Mouse (Mus musculus): ENCODE data around the gene Dlx4. TPM values are rescaled to one million over a fixed set of nuclear protein-coding genes. Genes with fewer than 3 reads are reported as not detected.

The Dlx4 gene
- total and polyA plus RNA-seq, 2 experiments = 0.29 TPM; not detected in 1

DNA sequence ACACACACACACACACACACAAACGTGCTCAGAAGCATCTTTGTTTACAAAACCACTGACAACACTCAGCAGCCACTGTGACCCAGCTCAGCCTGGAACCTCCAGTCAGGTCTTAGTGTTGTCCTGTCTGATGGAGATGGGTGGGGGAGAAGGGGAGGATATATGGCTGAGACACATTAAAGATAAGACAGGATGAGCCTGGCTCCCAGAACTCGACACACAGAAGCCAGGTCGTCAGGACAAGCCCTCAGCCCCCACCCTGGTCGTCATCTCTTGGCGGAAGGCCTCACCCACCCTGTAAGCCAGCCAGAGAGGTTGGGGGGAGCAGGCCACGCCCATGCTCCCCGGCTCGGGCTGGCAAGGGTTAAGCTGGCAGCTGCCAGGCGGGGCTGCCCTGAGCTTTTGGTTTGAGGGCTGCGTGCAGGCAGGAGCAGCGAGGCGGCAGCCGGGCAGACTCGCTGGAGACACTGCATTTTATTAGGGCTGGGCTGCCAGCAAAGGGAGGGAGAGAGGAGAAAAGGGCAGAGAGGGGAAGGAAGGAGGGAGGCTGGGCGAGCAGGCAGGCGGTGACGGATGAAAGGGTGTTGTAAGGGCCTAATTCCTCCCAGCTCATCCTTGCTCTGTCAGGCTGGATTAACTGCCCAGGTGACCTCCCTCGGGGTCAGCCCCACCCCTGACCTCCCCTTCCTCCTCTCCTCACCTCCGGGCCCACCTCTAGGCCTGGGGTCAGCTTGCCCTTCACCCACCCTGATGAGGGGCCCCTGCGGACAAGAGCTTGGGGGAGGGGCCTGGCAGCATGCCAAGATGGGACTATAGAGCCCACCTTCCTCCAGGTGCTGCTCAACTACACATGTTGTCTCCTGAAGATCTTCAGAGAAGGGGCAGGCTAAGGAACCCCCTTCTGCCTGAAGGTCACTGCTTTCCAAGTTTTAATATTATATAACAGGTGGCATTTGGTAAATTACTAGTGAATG, 19.5 kb downstream of the Dlx4 start:
- peaks cover 15% of the 10 kb centered on the region for H3K27me3 ChIP-seq (ENCODE audit: control insufficient read depth, insufficient read depth, low read length)
- H3K79me2 ChIP-seq (ENCODE audit: control insufficient read depth, insufficient read depth, low read length) = no peaks in the 10 kb centered on the region
- no peak overlapping the region for H3K9ac ChIP-seq (ENCODE audit: low read depth, low read length)
- H3K4me1 ChIP-seq (ENCODE audit: control insufficient read depth, insufficient read depth, low read length) = no peaks in the 10 kb centered on the region
- no peaks in the 10 kb centered on the region for H3K36me3 ChIP-seq (ENCODE audit: control insufficient read depth, insufficient read depth, low read length)
- no peak overlapping the region for H3K27ac ChIP-seq (replicated peaks; ENCODE audit: insufficient read depth, low read depth, low read length)
- no peak overlapping the region for H3K4me3 ChIP-seq (ENCODE audit: insufficient read depth, low read depth, low read length)
- DNase-seq (ENCODE audit: extremely low read depth, low read depth, low spot score) = no peak
- 9% methylated on average over 20 of the region's 20 CpGs for WGBS
- TF ChIP-seq POLR2A (IDR thresholded peaks at IDR 0.05; ENCODE audit: extremely low read depth, insufficient read depth, low read length) (no peak), CTCF (IDR thresholded peaks at IDR 0.05; ENCODE audit: low read depth, low read length) (no peak)

DNA sequence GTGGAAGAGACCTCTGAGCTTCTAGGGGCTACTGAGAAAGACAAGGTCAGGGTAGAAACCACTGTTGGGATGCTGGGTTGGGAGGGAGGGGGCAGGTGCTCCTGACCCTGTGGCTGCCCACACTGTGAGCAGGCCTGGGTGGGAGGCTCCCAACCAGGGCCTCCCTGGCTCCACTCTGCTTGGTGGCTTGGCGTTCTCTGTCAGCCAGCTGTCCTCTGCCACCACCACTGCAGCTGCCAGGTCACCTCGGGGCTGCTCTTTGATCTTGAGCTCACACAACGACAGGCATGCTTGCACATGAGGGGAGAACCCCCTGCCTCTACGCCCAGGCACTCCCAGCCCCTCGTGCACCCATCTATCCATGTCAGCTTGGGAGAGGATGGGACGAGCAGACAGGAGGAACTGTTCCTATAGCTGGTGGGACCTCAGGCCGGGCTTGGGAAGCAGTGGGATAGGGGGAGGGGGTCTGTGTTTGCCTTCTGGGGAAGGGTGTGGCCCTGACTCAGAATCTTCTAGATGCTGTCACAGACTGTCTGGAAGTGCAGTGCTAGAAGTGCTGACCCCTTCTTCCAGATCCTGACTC, 20.6 kb downstream of the Dlx4 start:
- no peak for TF ChIP-seq POLR2A (IDR thresholded peaks at IDR 0.05; ENCODE audit: extremely low read depth, insufficient read depth, low read length)
- TF ChIP-seq CTCF (IDR thresholded peaks at IDR 0.05; ENCODE audit: low read depth, low read length) = no peak
- Histone ChIP-seq H3K36me3 (ENCODE audit: control insufficient read depth, insufficient read depth, low read length) (no peaks in the 10 kb centered on the region), H3K27me3 (ENCODE audit: control insufficient read depth, insufficient read depth, low read length) (peaks cover 20% of the 10 kb centered on the region), H3K4me3 (ENCODE audit: insufficient read depth, low read depth, low read length) (no peak overlapping the region), H3K4me1 (ENCODE audit: control insufficient read depth, insufficient read depth, low read length) (no peaks in the 10 kb centered on the region), H3K9ac (ENCODE audit: low read depth, low read length) (no peak overlapping the region), H3K79me2 (ENCODE audit: control insufficient read depth, insufficient read depth, low read length) (no peaks in the 10 kb centered on the region), H3K27ac (replicated peaks; ENCODE audit: insufficient read depth, low read depth, low read length) (no peak overlapping the region)
- 47% methylated on average over 7 of the region's 7 CpGs for WGBS
- DNase-seq (ENCODE audit: extremely low read depth, low read depth, low spot score) = no peak

DNA sequence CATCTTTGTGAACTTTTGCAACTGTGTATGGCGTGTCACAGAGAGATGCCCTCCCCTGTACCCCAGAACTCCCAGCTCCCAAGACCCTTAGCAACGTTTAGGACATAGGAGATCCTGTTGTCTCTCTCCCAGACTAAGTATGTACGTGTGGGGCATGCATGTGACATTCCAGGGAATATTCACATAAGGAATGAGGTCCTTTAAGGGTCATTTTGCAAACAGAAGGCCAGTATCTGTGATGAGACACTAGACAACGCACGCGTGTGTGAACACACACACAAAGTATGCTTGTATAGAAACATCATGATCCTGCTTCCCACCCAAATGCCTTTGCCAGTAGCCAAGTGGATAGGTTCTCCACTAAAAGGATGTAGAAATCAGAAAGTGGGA, 24.0 kb downstream of the Dlx4 start:
- WGBS = 58% methylated on average over 6 of the region's 6 CpGs

DNA sequence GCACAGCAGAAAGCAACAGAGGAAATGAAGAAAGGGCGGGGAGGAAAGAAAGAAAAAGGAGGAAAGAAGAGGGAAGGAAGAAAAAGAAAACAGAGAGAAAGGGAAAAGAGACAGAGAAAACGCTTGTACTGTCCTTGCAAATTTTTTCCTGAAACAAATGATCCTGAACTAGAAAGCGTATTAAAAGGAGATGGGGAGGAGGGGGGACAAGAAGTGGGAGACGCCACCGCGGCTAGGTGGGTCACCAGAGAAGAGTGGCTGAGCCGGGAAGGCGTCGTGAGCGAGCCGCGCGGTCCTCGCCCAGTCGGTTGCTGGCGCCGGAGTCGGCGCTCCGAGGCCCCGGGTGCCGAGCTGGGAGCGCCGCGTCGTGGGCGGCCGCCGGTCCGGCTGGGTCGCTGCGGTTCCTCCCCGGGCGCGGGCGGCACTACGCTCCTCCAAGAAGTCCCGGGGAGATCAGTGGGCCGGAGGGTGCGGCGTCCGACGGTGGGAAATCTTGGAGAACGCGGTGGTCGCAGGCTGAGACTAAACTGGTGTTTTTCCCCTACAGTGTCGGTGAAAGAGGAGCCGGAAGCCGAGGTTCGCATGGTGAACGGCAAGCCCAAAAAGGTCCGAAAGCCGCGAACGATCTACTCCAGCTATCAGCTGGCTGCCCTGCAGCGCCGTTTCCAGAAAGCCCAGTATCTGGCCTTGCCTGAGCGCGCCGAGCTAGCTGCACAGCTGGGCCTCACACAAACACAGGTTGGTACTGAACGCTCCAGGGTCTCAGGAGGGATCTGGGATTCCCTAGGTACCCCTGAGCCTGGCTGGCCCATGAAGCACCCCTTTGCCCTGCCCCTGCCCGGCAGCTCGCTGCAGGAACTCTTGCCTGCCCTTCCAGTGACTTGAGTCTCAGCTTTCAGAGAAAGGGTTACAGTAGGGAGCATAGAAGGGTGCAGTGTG, 24.6 kb downstream of the Dlx4 start:
- DNase-seq (ENCODE audit: extremely low read depth, low read depth, low spot score) = no peak
- no peaks in the 10 kb centered on the region for H3K36me3 ChIP-seq (ENCODE audit: control insufficient read depth, insufficient read depth, low read length)
- peaks cover 18% of the 10 kb centered on the region for H3K27me3 ChIP-seq (ENCODE audit: control insufficient read depth, insufficient read depth, low read length)
- TF ChIP-seq CTCF (IDR thresholded peaks at IDR 0.05; ENCODE audit: low read depth, low read length) (no peak), POLR2A (IDR thresholded peaks at IDR 0.05; ENCODE audit: extremely low read depth, insufficient read depth, low read length) (no peak)
- no peak overlapping the region for H3K27ac ChIP-seq (replicated peaks; ENCODE audit: insufficient read depth, low read depth, low read length)
- no peaks in the 10 kb centered on the region for H3K79me2 ChIP-seq (ENCODE audit: control insufficient read depth, insufficient read depth, low read length)
- H3K4me1 ChIP-seq (ENCODE audit: control insufficient read depth, insufficient read depth, low read length) = no peaks in the 10 kb centered on the region
- WGBS = 5% methylated on average over 63 of the region's 63 CpGs
- H3K9ac ChIP-seq (ENCODE audit: low read depth, low read length) = no peak overlapping the region
- H3K4me3 ChIP-seq (ENCODE audit: insufficient read depth, low read depth, low read length) = no peak overlapping the region

More for the DNA sequence above, 24.0 kb downstream of the Dlx4 start:
- no peak overlapping the region for H3K27ac ChIP-seq (replicated peaks; ENCODE audit: insufficient read depth, low read depth, low read length)
- DNase-seq (ENCODE audit: extremely low read depth, low read depth, low spot score) = no peak
- TF ChIP-seq CTCF (IDR thresholded peaks at IDR 0.05; ENCODE audit: low read depth, low read length) (no peak), POLR2A (IDR thresholded peaks at IDR 0.05; ENCODE audit: extremely low read depth, insufficient read depth, low read length) (no peak)
- H3K79me2 ChIP-seq (ENCODE audit: control insufficient read depth, insufficient read depth, low read length) = no peaks in the 10 kb centered on the region
- H3K36me3 ChIP-seq (ENCODE audit: control insufficient read depth, insufficient read depth, low read length) = no peaks in the 10 kb centered on the region
- H3K4me1 ChIP-seq (ENCODE audit: control insufficient read depth, insufficient read depth, low read length) = no peaks in the 10 kb centered on the region
- H3K4me3 ChIP-seq (ENCODE audit: insufficient read depth, low read depth, low read length) = no peak overlapping the region
- no peak overlapping the region for H3K9ac ChIP-seq (ENCODE audit: low read depth, low read length)
- peaks cover 21% of the 10 kb centered on the region for H3K27me3 ChIP-seq (ENCODE audit: control insufficient read depth, insufficient read depth, low read length)

DNA sequence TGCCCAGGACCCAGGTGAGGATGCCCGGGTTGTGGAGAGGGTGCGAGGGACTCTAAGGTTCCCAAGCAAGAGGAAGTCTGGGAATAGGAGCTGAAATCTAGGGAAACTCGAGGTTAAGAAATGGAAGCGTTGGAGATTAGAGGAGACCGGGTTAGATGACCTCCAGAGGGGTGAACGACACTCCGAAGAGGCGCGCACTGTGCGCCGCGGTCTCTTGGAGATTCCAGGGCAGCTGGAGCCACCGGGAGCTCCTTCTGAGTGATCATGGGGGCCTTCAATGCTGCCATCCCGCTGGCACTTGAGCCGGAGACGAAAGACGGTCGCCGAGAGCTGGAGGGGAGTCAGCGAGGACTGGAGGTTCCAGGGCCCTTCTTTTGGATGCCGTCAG, 25.4 kb downstream of the Dlx4 start:
- WGBS = 3% methylated on average over 21 of the region's 21 CpGs
- no peak for DNase-seq (ENCODE audit: extremely low read depth, low read depth, low spot score)
- Histone ChIP-seq H3K9ac (ENCODE audit: low read depth, low read length) (no peak overlapping the region), H3K27ac (replicated peaks; ENCODE audit: insufficient read depth, low read depth, low read length) (no peak overlapping the region), H3K4me1 (ENCODE audit: control insufficient read depth, insufficient read depth, low read length) (no peaks in the 10 kb centered on the region), H3K4me3 (ENCODE audit: insufficient read depth, low read depth, low read length) (no peak overlapping the region), H3K36me3 (ENCODE audit: control insufficient read depth, insufficient read depth, low read length) (no peaks in the 10 kb centered on the region), H3K27me3 (ENCODE audit: control insufficient read depth, insufficient read depth, low read length) (peaks cover 16% of the 10 kb centered on the region), H3K79me2 (ENCODE audit: control insufficient read depth, insufficient read depth, low read length) (no peaks in the 10 kb centered on the region)
- no peak for TF ChIP-seq POLR2A (IDR thresholded peaks at IDR 0.05; ENCODE audit: extremely low read depth, insufficient read depth, low read length)
- TF ChIP-seq CTCF (IDR thresholded peaks at IDR 0.05; ENCODE audit: low read depth, low read length) = no peak
